Mouse (Mus musculus) myocyte (in vitro differentiated cells): ENCODE data around the gene Fgd6. TPM values are rescaled to one million over a fixed set of nuclear protein-coding genes. Genes with fewer than 3 reads are reported as not detected.

ENCODE experiments used
- H3K27me3 ChIP-seq: one replicate; pipeline ENCODE4 v1.6.1; 2011; ENCODE audit not compliant: control insufficient read depth, insufficient read depth, insufficient read length
- H3K36me3 ChIP-seq: one replicate; pipeline ENCODE4 v1.6.1; 2011; ENCODE audit not compliant: control insufficient read depth, insufficient read depth
- H3K4me2 ChIP-seq: one replicate; pipeline ENCODE4 v1.6.1; 2011; ENCODE audit warnings: low read depth, control low read depth
- H3K4me3 ChIP-seq: one replicate; pipeline ENCODE4 v1.5.1; 2011; ENCODE audit warnings: mild to moderate bottlenecking, control low read depth, moderate library complexity
- H3K79me2 ChIP-seq: one replicate; pipeline ENCODE4 v1.6.1; 2011; ENCODE audit not compliant: control insufficient read depth, insufficient read depth
- H3ac ChIP-seq: one replicate; pipeline ENCODE4 v1.6.1; 2011; ENCODE audit not compliant: control insufficient read depth, insufficient read length
- CEBPB ChIP-seq: IDR thresholded peaks from 2 replicates; pipeline ENCODE4 v1.6.1; 2011; ENCODE audit warnings: mild to moderate bottlenecking, moderate library complexity; ENCODE audit not compliant: poor library complexity, insufficient read depth, severe bottlenecking
- E2F4 ChIP-seq: IDR thresholded peaks from one replicate; pipeline ENCODE4 v1.6.1; 2011; ENCODE audit warnings: mild to moderate bottlenecking, control low read depth, moderate library complexity; ENCODE audit not compliant: insufficient read depth
- MAX ChIP-seq: IDR thresholded peaks from one replicate; pipeline ENCODE4 v1.6.1; 2011; ENCODE audit warnings: low read depth, mild to moderate bottlenecking, control low read depth
- MYOD1 ChIP-seq, 3 experiments: IDR thresholded peaks; one replicate each; pipeline ENCODE4 v1.6.1; 2011; ENCODE audit warnings: control low read depth in 2 of 3, low read depth in 2 of 3, mild to moderate bottlenecking in 2 of 3, moderate library complexity in 1 of 3; ENCODE audit not compliant: insufficient read length in 2 of 3, control insufficient read depth in 1 of 3
- MYOG ChIP-seq, 3 experiments: IDR thresholded peaks; one replicate each; pipeline ENCODE4 v1.6.1; 2011; ENCODE audit warnings: control low read depth in 2 of 3, low read depth in 2 of 3, mild to moderate bottlenecking in 2 of 3; ENCODE audit not compliant: insufficient read length in 2 of 3, control insufficient read depth in 1 of 3, insufficient read depth in 1 of 3
- POLR2A ChIP-seq: IDR thresholded peaks from one replicate; pipeline ENCODE4 v1.6.1; 2011; ENCODE audit warnings: low read depth, mild to moderate bottlenecking, control low read depth, moderate library complexity; ENCODE audit not compliant: insufficient read length
- POLR2AphosphoS2 ChIP-seq: IDR thresholded peaks from one replicate; pipeline ENCODE4 v1.6.1; 2011; ENCODE audit warnings: low read depth, control low read depth; ENCODE audit not compliant: insufficient read length
- REST ChIP-seq: IDR thresholded peaks from one replicate; pipeline ENCODE4 v1.6.1; 2011; ENCODE audit warnings: mild to moderate bottlenecking, control low read depth, moderate library complexity; ENCODE audit not compliant: insufficient read depth, insufficient read length
- SRF ChIP-seq: IDR thresholded peaks from one replicate; pipeline ENCODE4 v1.6.1; 2011; ENCODE audit warnings: low read depth; ENCODE audit not compliant: control insufficient read depth, insufficient read length
- TCF12 ChIP-seq: IDR thresholded peaks from one replicate; pipeline ENCODE4 v1.6.1; 2011; ENCODE audit warnings: mild to moderate bottlenecking, control low read depth; ENCODE audit not compliant: poor library complexity, insufficient read depth, severe bottlenecking
- TCF3 ChIP-seq: IDR thresholded peaks from one replicate; pipeline ENCODE4 v1.6.1; 2011; ENCODE audit warnings: low read depth, control low read depth; ENCODE audit not compliant: insufficient read length
- USF1 ChIP-seq: IDR thresholded peaks from one replicate; pipeline ENCODE4 v1.6.1; 2011; ENCODE audit warnings: low read depth, mild to moderate bottlenecking, control low read depth, moderate library complexity
- polyA plus RNA-seq: library from polyadenylated mRNA; unstranded; fragments of >200 nt; fragmentation: generic; extraction: Trizol; gene quantifications from one replicate; pipeline ENCODE4 v1.2.1, GENCODE M21; 2012; ENCODE audit warnings: missing spikeins

The Fgd6 gene
- polyA plus RNA-seq, 1 experiment: 1.7 TPM

DNA sequence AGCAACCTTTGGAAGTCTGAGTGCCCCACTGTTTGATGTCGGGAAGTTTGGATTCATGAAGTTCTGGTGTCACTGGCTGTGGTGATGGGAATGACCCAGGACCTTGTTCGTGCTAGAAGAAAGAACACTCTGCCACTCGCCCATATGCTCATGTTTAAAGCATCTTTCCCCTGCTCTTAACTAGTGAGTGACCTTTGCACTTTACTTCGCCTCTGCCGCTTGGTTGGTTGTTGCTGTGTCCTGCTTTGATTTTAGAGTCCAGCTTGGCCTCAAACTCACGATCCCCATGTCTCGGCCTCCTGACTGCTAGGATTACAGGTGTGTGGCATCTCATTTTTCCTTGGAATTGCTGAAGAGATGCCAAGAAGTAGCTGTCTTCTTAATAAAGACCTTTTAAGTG is 35.8 kb downstream of the Fgd6 start:
- TF ChIP-seq POLR2AphosphoS2 (no peak), REST (no peak), E2F4 (no peak), USF1 (no peak), MYOD1 (IDR thresholded peaks at IDR 0.05; ENCODE audit: control insufficient read depth in 1 of 3, insufficient read length in 2 of 3, low read depth in 2 of 3) (no peak), TCF12 (no peak), CEBPB (no peak), MYOG (IDR thresholded peaks at IDR 0.05; ENCODE audit: control insufficient read depth in 1 of 3, insufficient read depth in 1 of 3, insufficient read length in 2 of 3, low read depth in 2 of 3) (no peak), SRF (no peak), MAX (no peak), TCF3 (no peak), POLR2A (no peak)
- Histone ChIP-seq H3ac (no peak overlapping the region), H3K36me3 (no peaks in the 10 kb centered on the region), H3K27me3 (no peaks in the 10 kb centered on the region), H3K79me2 (no peaks in the 10 kb centered on the region), H3K4me3 (no peak overlapping the region), H3K4me2 (no peak overlapping the region)

DNA sequence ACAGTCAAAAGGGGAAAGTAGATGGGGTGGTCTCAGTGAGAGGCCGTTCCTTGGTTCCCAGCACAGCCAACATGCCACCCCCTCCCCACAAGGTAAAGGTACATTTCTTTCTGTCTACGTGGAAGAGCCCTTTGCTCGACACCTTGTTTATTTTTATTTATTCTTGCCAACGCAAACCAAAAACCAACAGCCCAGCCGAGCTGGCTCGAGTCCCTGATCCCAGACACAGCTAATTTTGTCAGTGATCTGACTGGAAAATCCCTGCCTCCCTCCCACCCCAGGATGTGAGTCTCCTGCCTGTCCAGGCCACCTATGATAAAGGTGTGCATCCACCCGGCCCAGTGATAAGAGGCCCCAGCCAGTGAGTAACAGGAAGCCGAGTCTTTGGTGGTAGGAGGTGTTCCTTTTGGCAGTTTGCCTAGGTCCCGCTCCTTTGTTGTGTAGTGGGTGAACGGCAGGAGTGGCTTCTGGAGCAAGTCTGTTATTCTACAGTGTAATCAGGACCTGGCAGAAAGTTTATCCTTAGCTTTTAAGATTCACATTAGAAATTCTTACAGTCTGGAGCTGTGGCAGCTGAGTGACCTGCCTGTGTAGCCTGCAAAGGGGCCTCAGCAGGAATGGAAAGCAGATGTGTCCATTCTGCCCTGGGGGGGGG is 36.6 kb downstream of the Fgd6 start:
- H3K36me3 ChIP-seq: no peaks in the 10 kb centered on the region
- H3K27me3 ChIP-seq: no peaks in the 10 kb centered on the region
- H3K79me2 ChIP-seq: no peaks in the 10 kb centered on the region
- no peak overlapping the region for H3K4me3 ChIP-seq
- H3K4me2 ChIP-seq: no peak overlapping the region
- TF ChIP-seq MAX: no peak
- TF ChIP-seq POLR2A: no peak
- TF ChIP-seq CEBPB: no peak
- TF ChIP-seq SRF: no peak
- TF ChIP-seq POLR2AphosphoS2: no peak
- TF ChIP-seq TCF3: no peak
- no peak for TF ChIP-seq E2F4
- no peak for TF ChIP-seq MYOD1 (IDR thresholded peaks at IDR 0.05; ENCODE audit: control insufficient read depth in 1 of 3, insufficient read length in 2 of 3, low read depth in 2 of 3)
- TF ChIP-seq USF1: no peak
- no peak for TF ChIP-seq REST
- no peak for TF ChIP-seq TCF12
- TF ChIP-seq MYOG (IDR thresholded peaks at IDR 0.05; ENCODE audit: control insufficient read depth in 1 of 3, insufficient read depth in 1 of 3, insufficient read length in 2 of 3, low read depth in 2 of 3): no peak
- H3ac ChIP-seq: no peak overlapping the region

DNA sequence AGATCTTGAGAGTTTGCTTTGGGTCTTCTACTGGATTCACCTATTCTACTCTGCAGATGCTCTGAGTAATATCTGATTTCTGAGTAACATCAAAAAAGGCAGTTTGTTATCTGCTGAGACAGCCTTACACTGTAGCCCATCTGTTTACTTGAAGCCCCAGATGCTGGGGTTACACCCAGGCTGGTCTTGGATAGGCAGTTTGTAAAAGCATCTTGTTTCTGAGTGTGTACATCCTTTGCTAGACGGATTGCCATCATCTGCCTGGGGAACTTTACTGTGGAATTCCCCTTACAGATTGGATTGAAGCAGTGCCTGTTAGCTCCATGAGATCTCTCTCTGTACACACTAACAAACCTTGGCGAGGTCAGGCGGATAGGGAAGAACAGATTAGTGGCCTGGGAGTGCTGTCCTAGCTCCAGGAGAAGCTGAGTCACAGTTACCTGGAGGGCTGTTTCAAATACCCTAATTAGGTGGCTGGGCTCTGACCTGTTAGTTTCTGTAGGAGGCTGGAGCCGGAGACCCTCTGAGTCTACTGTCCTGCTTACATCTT is 37.2 kb downstream of the Fgd6 start:
- no peak overlapping the region for H3ac ChIP-seq
- no peak overlapping the region for H3K4me3 ChIP-seq
- no peaks in the 10 kb centered on the region for H3K36me3 ChIP-seq
- TF ChIP-seq TCF12: no peak
- TF ChIP-seq POLR2AphosphoS2: no peak
- no peak for TF ChIP-seq USF1
- TF ChIP-seq MYOG (IDR thresholded peaks at IDR 0.05; ENCODE audit: control insufficient read depth in 1 of 3, insufficient read depth in 1 of 3, insufficient read length in 2 of 3, low read depth in 2 of 3): no peak
- TF ChIP-seq E2F4: no peak
- no peak for TF ChIP-seq TCF3
- no peak overlapping the region for H3K4me2 ChIP-seq
- H3K79me2 ChIP-seq: no peaks in the 10 kb centered on the region
- no peaks in the 10 kb centered on the region for H3K27me3 ChIP-seq

DNA sequence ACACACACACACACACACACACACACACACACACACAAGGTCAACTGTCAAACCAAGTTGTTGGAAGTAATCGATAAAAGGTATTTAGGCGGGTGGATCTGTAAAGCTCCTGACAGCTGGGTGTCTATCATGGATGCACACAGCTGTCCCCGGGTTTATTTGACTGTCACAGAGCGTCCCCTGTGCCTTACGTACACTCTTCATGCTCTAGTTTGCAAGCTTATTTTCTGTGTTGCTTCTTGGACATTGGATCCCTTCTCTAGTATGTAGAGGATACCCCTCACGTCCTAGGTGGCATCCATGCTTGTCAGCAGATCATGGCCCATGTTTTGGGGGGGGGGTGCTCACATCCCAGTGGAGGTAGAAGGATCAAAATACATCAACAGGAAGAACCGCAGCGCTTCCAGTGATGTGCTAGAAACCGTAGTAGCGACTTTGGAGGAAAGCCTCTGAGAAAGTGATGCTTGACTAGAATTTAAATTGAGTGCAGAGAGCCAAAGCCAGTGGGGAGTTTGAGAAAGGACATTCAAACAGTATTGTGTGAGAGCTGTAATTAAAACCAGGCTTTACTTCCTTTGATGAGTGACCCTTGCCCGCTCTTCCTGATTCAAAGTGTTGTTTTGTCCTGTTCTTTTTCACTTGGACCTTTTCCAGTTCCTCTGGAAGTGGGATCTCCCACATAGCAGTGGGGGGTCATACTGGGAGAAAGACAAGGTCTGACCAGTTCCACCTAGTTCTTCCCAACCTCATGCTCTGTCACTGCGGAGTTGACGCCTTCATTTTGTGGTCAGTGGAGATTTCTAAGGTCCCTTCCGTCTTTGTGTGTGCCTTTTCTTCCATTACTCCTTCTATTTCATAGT is 41.4 kb downstream of the Fgd6 start:
- TF ChIP-seq MYOG (IDR thresholded peaks at IDR 0.05; ENCODE audit: control insufficient read depth in 1 of 3, insufficient read depth in 1 of 3, insufficient read length in 2 of 3, low read depth in 2 of 3): no peak
- TF ChIP-seq MYOD1 (IDR thresholded peaks at IDR 0.05; ENCODE audit: control insufficient read depth in 1 of 3, insufficient read length in 2 of 3, low read depth in 2 of 3): no peak
- Histone ChIP-seq H3K4me2 (no peak overlapping the region), H3ac (no peak overlapping the region), H3K79me2 (no peaks in the 10 kb centered on the region), H3K36me3 (no peaks in the 10 kb centered on the region), H3K4me3 (no peak overlapping the region), H3K27me3 (no peaks in the 10 kb centered on the region)

DNA sequence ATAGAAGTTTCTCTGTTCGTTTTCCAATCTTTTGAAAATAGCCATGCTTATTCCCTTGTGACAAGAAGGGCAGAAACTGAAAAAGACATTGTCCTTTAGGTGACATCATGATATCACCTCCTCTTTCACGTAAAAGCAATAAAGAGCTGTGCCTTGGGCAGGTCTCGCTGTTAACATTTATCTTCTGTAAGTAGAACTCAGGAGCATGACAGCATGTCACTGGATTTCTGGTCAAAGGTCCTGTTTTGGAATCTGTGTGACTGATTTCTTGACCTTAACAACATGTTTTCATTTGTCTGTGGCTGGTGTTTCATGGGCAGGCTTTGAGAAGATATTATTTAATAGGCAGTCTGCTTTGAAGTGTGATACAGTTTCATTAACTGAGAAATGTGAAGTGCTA is 44.9 kb downstream of the Fgd6 start:
- Histone ChIP-seq H3ac (no peak overlapping the region), H3K79me2 (no peaks in the 10 kb centered on the region), H3K4me3 (no peak overlapping the region), H3K4me2 (no peak overlapping the region), H3K27me3 (no peaks in the 10 kb centered on the region), H3K36me3 (no peaks in the 10 kb centered on the region)
- TF ChIP-seq MYOG (IDR thresholded peaks at IDR 0.05; ENCODE audit: control insufficient read depth in 1 of 3, insufficient read depth in 1 of 3, insufficient read length in 2 of 3, low read depth in 2 of 3) (no peak), REST (no peak), POLR2A (no peak), SRF (no peak), E2F4 (no peak)
